Comparison of ENCODE assay signal across 11 mouse cellular contexts in genomic region chr1:172048241-172048734, GRCm38 (mm10). TPM values are rescaled to one million over a fixed set of nuclear protein-coding genes. Genes with fewer than 3 reads are reported as not detected.
DNase-seq lines count a peak whose midpoint lies in the region; ATAC-seq and TF ChIP-seq lines count a peak whose summit lies in the region.
"Had no signal": no experiment of that assay in that cellular context is flagged by ENCODE, and none has a peak within 500 bp of the region (broad histone marks: within the 10 kb centered on the region; RNA-seq: fewer than 3 reads in every experiment).

No protein-coding gene starts in this region.

- no peak overlapping the region for H3K27ac ChIP-seq in intestine, embryonic 14.5 days (ENCODE audit: low read depth)
- H3K27ac ChIP-seq in intestine, postnatal 0 days (ENCODE audit: low read depth, low read length), result no peak overlapping the region
- peak overlapping the region; percentile 76 for H3K27ac ChIP-seq in embryonic facial prominence, embryonic 10.5 days (replicated peaks)
- peak overlapping the region; percentile 93 for H3K27ac ChIP-seq in hindbrain, embryonic 13.5 days
- peak overlapping the region; percentile 86 for H3K27ac ChIP-seq in midbrain, embryonic 12.5 days (replicated peaks)

- 0 out of 2 replicates have a peak overlapping the region, but pooled peaks have one; percentile 10 for H3K9ac ChIP-seq in intestine, embryonic 14.5 days (ENCODE audit: low read length)
- no peak overlapping the region for H3K9ac ChIP-seq in intestine, postnatal 0 days (ENCODE audit: low read depth, low read length)
- H3K9ac ChIP-seq in hindbrain, embryonic 13.5 days, result peak overlapping the region; percentile 60
- peak overlapping the region; percentile 31 for H3K9ac ChIP-seq in midbrain, embryonic 12.5 days (replicated peaks)

- peaks cover 11% of the 10 kb centered on the region; the same call in 1 of the 2 replicates for H3K4me1 ChIP-seq in intestine, embryonic 14.5 days (replicated peaks; ENCODE audit: control insufficient read depth, insufficient read depth, low read length)
- H3K4me1 ChIP-seq in intestine, postnatal 0 days (replicated peaks; ENCODE audit: control insufficient read depth, insufficient read depth, low read length), result no peaks in the 10 kb centered on the region
- peaks cover 33% of the 10 kb centered on the region for H3K4me1 ChIP-seq in embryonic facial prominence, embryonic 10.5 days
- H3K4me1 ChIP-seq in hindbrain, embryonic 13.5 days (replicated peaks), result peaks cover 43% of the 10 kb centered on the region
- peaks cover 38% of the 10 kb centered on the region for H3K4me1 ChIP-seq in midbrain, embryonic 12.5 days

- H3K4me3 ChIP-seq in intestine, embryonic 14.5 days (ENCODE audit: low read depth, low read length), result no peak overlapping the region
- H3K4me3 ChIP-seq in intestine, postnatal 0 days (ENCODE audit: low read depth, low read length), result no peak overlapping the region; the same call in 1 of the 2 replicates
- peak overlapping the region; percentile 38 for H3K4me3 ChIP-seq in embryonic facial prominence, embryonic 10.5 days
- H3K4me3 ChIP-seq in hindbrain, embryonic 13.5 days, result peak overlapping the region; percentile 19
- no peak overlapping the region; the same call in 1 of the 2 replicates for H3K4me3 ChIP-seq in midbrain, embryonic 12.5 days

- no peak for DNase-seq in intestine, embryonic 14.5 days (ENCODE audit: low spot score)
- no peak for DNase-seq in embryonic facial prominence, embryonic 10.5 days (ENCODE audit: low spot score)
- no peak for DNase-seq in left cerebral cortex, adult 9 months (ENCODE audit: low spot score in 2 of 2)
- no peak for DNase-seq in urinary bladder, adult 2 months (ENCODE audit: low spot score)
- no peak for DNase-seq in adrenal gland, postnatal 36 days
- DNase-seq: cerebellum, postnatal 25 days had no signal

- no peak for TF ChIP-seq CTCF in intestine, postnatal 0 days (IDR thresholded peaks at IDR 0.05; ENCODE audit: low read depth)

- ATAC-seq in intestine, embryonic 14.5 days (replicated peaks; ENCODE audit: low FRiP score, low TSS enrichment, low read depth), result 0 out of 2 replicates have a peak, but pooled peaks have one; percentile 20
- ATAC-seq in intestine, postnatal 0 days, result no peak
- ATAC-seq in hindbrain, embryonic 13.5 days (ENCODE audit: low FRiP score), result peak; percentile 75
- peak; percentile 67 for ATAC-seq in midbrain, embryonic 12.5 days (ENCODE audit: low FRiP score, low read depth)
- ATAC-seq: inflammation-experienced regulatory T-cells, adult 6 months had no signal

- H3K9me3 ChIP-seq in intestine, embryonic 14.5 days (ENCODE audit: control insufficient read depth, low read length), result no peaks in the 10 kb centered on the region
- H3K9me3 ChIP-seq in intestine, postnatal 0 days (ENCODE audit: control insufficient read depth), result no peaks in the 10 kb centered on the region
- H3K9me3 ChIP-seq in embryonic facial prominence, embryonic 10.5 days, result no peaks in the 10 kb centered on the region
- H3K9me3 ChIP-seq in hindbrain, embryonic 13.5 days, result no peaks in the 10 kb centered on the region
- H3K9me3 ChIP-seq in midbrain, embryonic 12.5 days, result no peaks in the 10 kb centered on the region

- H3K27me3 ChIP-seq in intestine, embryonic 14.5 days (replicated peaks; ENCODE audit: control insufficient read depth, insufficient read depth, low read length), result peaks cover 14% of the 10 kb centered on the region
- H3K27me3 ChIP-seq in intestine, postnatal 0 days (replicated peaks; ENCODE audit: control insufficient read depth, insufficient read depth, low read length), result peaks cover 7% of the 10 kb centered on the region; the same call in 1 of the 2 replicates
- peaks cover 62% of the 10 kb centered on the region for H3K27me3 ChIP-seq in embryonic facial prominence, embryonic 10.5 days (replicated peaks; ENCODE audit: low read depth, poor library complexity, severe bottlenecking)
- H3K27me3 ChIP-seq in hindbrain, embryonic 13.5 days, result no peaks in the 10 kb centered on the region
- peaks cover 10% of the 10 kb centered on the region for H3K27me3 ChIP-seq in midbrain, embryonic 12.5 days

- no peaks in the 10 kb centered on the region for H3K36me3 ChIP-seq in intestine, embryonic 14.5 days (ENCODE audit: control insufficient read depth, insufficient read depth, low read length)
- no peaks in the 10 kb centered on the region for H3K36me3 ChIP-seq in intestine, postnatal 0 days (ENCODE audit: control insufficient read depth, insufficient read depth)
- H3K36me3 ChIP-seq in embryonic facial prominence, embryonic 10.5 days (replicated peaks), result no peaks in the 10 kb centered on the region
- H3K36me3 ChIP-seq in hindbrain, embryonic 13.5 days, result no peaks in the 10 kb centered on the region
- H3K36me3 ChIP-seq in midbrain, embryonic 12.5 days, result no peaks in the 10 kb centered on the region

- H3K4me2 ChIP-seq in intestine, embryonic 14.5 days (ENCODE audit: low read length), result 0 out of 2 replicates have a peak overlapping the region, but pooled peaks have one; percentile 2
- no peak overlapping the region for H3K4me2 ChIP-seq in intestine, postnatal 0 days (replicated peaks; ENCODE audit: low read depth)
- peak overlapping the region; percentile 39 for H3K4me2 ChIP-seq in hindbrain, embryonic 13.5 days
- peak overlapping the region; percentile 29 for H3K4me2 ChIP-seq in midbrain, embryonic 12.5 days (replicated peaks)

- WGBS in intestine, embryonic 14.5 days, result 38% methylated on average over 6 of the region's 6 CpGs
- 29% methylated on average over 6 of the region's 6 CpGs for WGBS in intestine, postnatal 0 days
- WGBS in embryonic facial prominence, embryonic 10.5 days, result 22% methylated on average over 6 of the region's 6 CpGs
- WGBS in hindbrain, embryonic 13.5 days, result 10% methylated on average over 6 of the region's 6 CpGs
- 15% methylated on average over 6 of the region's 6 CpGs for WGBS in midbrain, embryonic 12.5 days

RNA-seq across cellular contexts. Expression of gene Nhlh1, which starts 9.1 kb away (rescaled TPM):
- polyA plus RNA-seq in intestine, embryonic 14.5 days (2014; fragmentation: Nextera tagmentation; extraction: Ambion mirVana), result not detected in 2 replicates
- 0.05 TPM in 1 of 2 replicates, not detected in the other for polyA plus RNA-seq in intestine, postnatal 0 days (2015; fragmentation: Nextera tagmentation; extraction: Ambion mirVana)
- 4.1 and 4.7 TPM in 2 replicates for polyA plus RNA-seq in embryonic facial prominence, embryonic 10.5 days (2016; fragmentation: Nextera tagmentation; extraction: Ambion mirVana)
- 8.1 and 9.8 TPM in 2 replicates for polyA plus RNA-seq in hindbrain, embryonic 13.5 days (2015; fragmentation: Nextera tagmentation; extraction: Ambion mirVana)
- 11.1 and 11.5 TPM in 2 replicates for polyA plus RNA-seq in midbrain, embryonic 12.5 days (2016; fragmentation: Nextera tagmentation; extraction: Ambion mirVana)
- polyA plus RNA-seq in urinary bladder, adult 2 months (2012; rRNA removed), result not detected in 2 replicates
- not detected for total RNA-seq in adrenal gland, postnatal 36 days (2021)
- polyA plus RNA-seq: inflammation-experienced regulatory T-cells, adult 6 months; thymus, postnatal 0 days had no signal

RNA-seq across cellular contexts. Expression of gene Vangl2, which starts 20.0 kb away (rescaled TPM):
- polyA plus RNA-seq in intestine, embryonic 14.5 days (2014; fragmentation: Nextera tagmentation; extraction: Ambion mirVana), result 13.9 and 15.4 TPM in 2 replicates
- 2.8 and 3.3 TPM in 2 replicates for polyA plus RNA-seq in intestine, postnatal 0 days (2015; fragmentation: Nextera tagmentation; extraction: Ambion mirVana)
- polyA plus RNA-seq in embryonic facial prominence, embryonic 10.5 days (2016; fragmentation: Nextera tagmentation; extraction: Ambion mirVana), result 28.3 and 35.3 TPM in 2 replicates
- polyA plus RNA-seq in hindbrain, embryonic 13.5 days (2015; fragmentation: Nextera tagmentation; extraction: Ambion mirVana), result 49.4 and 52.1 TPM in 2 replicates
- 56.9 and 60.9 TPM in 2 replicates for polyA plus RNA-seq in midbrain, embryonic 12.5 days (2016; fragmentation: Nextera tagmentation; extraction: Ambion mirVana)
- polyA plus RNA-seq in urinary bladder, adult 2 months (2012; rRNA removed), result 3.7 and 6.4 TPM in 2 replicates
- 1 to 10 TPM; 2.5 to 5.7 TPM for total RNA-seq in adrenal gland, postnatal 36 days (2021)

RNA-seq across cellular contexts. Expression of gene Copa, which starts 34.0 kb away (rescaled TPM):
- polyA plus RNA-seq in intestine, embryonic 14.5 days (2014; fragmentation: Nextera tagmentation; extraction: Ambion mirVana), result 182 and 183 TPM in 2 replicates
- 133 and 139 TPM in 2 replicates for polyA plus RNA-seq in intestine, postnatal 0 days (2015; fragmentation: Nextera tagmentation; extraction: Ambion mirVana)
- polyA plus RNA-seq in embryonic facial prominence, embryonic 10.5 days (2016; fragmentation: Nextera tagmentation; extraction: Ambion mirVana), result 185 and 189 TPM in 2 replicates
- polyA plus RNA-seq in hindbrain, embryonic 13.5 days (2015; fragmentation: Nextera tagmentation; extraction: Ambion mirVana), result 186 and 190 TPM in 2 replicates
- 219 and 220 TPM in 2 replicates for polyA plus RNA-seq in midbrain, embryonic 12.5 days (2016; fragmentation: Nextera tagmentation; extraction: Ambion mirVana)
- 84.9 and 135 TPM in 2 replicates for polyA plus RNA-seq in urinary bladder, adult 2 months (2012; rRNA removed)
- 100 to 1,000 TPM; 178 to 197 TPM for total RNA-seq in adrenal gland, postnatal 36 days (2021)

RNA-seq across cellular contexts. Expression of gene Ncstn, which starts 34.3 kb away (rescaled TPM):
- 140 TPM in 2 replicates for polyA plus RNA-seq in intestine, embryonic 14.5 days (2014; fragmentation: Nextera tagmentation; extraction: Ambion mirVana)
- 110 and 115 TPM in 2 replicates for polyA plus RNA-seq in intestine, postnatal 0 days (2015; fragmentation: Nextera tagmentation; extraction: Ambion mirVana)
- 92.1 and 98.5 TPM in 2 replicates for polyA plus RNA-seq in embryonic facial prominence, embryonic 10.5 days (2016; fragmentation: Nextera tagmentation; extraction: Ambion mirVana)
- polyA plus RNA-seq in hindbrain, embryonic 13.5 days (2015; fragmentation: Nextera tagmentation; extraction: Ambion mirVana), result 118 and 128 TPM in 2 replicates
- polyA plus RNA-seq in midbrain, embryonic 12.5 days (2016; fragmentation: Nextera tagmentation; extraction: Ambion mirVana), result 123 and 128 TPM in 2 replicates
- 94.8 and 100.0 TPM in 2 replicates for polyA plus RNA-seq in urinary bladder, adult 2 months (2012; rRNA removed)
- 100 to 1,000 TPM in 1 of 2 experiments, 10 to 100 TPM in 1; 94.4 to 101 TPM for total RNA-seq in adrenal gland, postnatal 36 days (2021)

Comparison
In these comparisons a context has a peak if more than half of its experiments do, and no peak if none do; other contexts are left out.
1. H3K27ac ChIP-seq: peak in embryonic facial prominence, embryonic 10.5 days (single experiment), hindbrain, embryonic 13.5 days (single experiment) and midbrain, embryonic 12.5 days (single experiment); none in intestine, embryonic 14.5 days (single experiment) and intestine, postnatal 0 days (single experiment).
2. H3K4me3 ChIP-seq: peak in embryonic facial prominence, embryonic 10.5 days (single experiment) and hindbrain, embryonic 13.5 days (single experiment); none in intestine, embryonic 14.5 days (single experiment), intestine, postnatal 0 days (single experiment) and midbrain, embryonic 12.5 days (single experiment).